8 mouse cellular contexts compared by ENCODE assay signal in genomic region chr5:134421061-134421460, GRCm38 (mm10). TPM values are rescaled to one million over a fixed set of nuclear protein-coding genes. Genes with fewer than 3 reads are reported as not detected.
DNase-seq lines count a peak whose midpoint lies in the region; ATAC-seq and TF ChIP-seq lines count a peak whose summit lies in the region.
"Had no signal": no experiment of that assay in that cellular context is flagged by ENCODE, and none has a peak within 500 bp of the region (broad histone marks: within the 10 kb centered on the region; RNA-seq: fewer than 3 reads in every experiment).

No protein-coding gene starts in this region.

- intact Hi-C loops in heart, postnatal 14 days (cut with DNase I): no loop called here

- 79% methylated on average over 9 of the region's 9 CpGs for WGBS in embryonic facial prominence, embryonic 10.5 days
- WGBS in small intestine, adult 2 months: 48% methylated on average over 9 of the region's 9 CpGs

- H3K27ac ChIP-seq in embryonic facial prominence, embryonic 10.5 days (replicated peaks): peak overlapping the region; percentile 49
- peak overlapping the region; percentile 28; the same call in 1 of the 2 replicates for H3K27ac ChIP-seq in small intestine, adult 2 months (ENCODE audit: insufficient read depth, low read depth, low read length)
- H3K27ac ChIP-seq: kidney, postnatal 0 days had no signal

- H3K9me3 ChIP-seq in embryonic facial prominence, embryonic 10.5 days: peaks cover 4% of the 10 kb centered on the region; the same call in 1 of the 2 replicates

- H3K4me1 ChIP-seq in embryonic facial prominence, embryonic 10.5 days: peaks cover 23% of the 10 kb centered on the region
- peaks cover 49% of the 10 kb centered on the region for H3K4me1 ChIP-seq in small intestine, adult 2 months (ENCODE audit: control insufficient read depth, insufficient read depth, insufficient read length, low read length)

- DNase-seq in testis, postnatal 14 days (ENCODE audit: low spot score): peak; percentile 32
- DNase-seq in testis, postnatal 10 days (ENCODE audit: low spot score): no peak
- DNase-seq in embryonic facial prominence, embryonic 10.5 days (ENCODE audit: low spot score): no peak
- DNase-seq in heart, postnatal 14 days: peak; percentile 55 to 69
- DNase-seq in urinary bladder, postnatal 14 days (ENCODE audit: low spot score): no peak

- TF ChIP-seq CTCF in small intestine, adult 2 months (IDR thresholded peaks at IDR 0.05; ENCODE audit: extremely low read depth, insufficient read length, insufficient replicate concordance, low read depth, low read length): no peak

- no peak for ATAC-seq in inflammation-experienced regulatory T-cells, adult 6 months

- H3K36me3 ChIP-seq in embryonic facial prominence, embryonic 10.5 days (replicated peaks): peaks cover 74% of the 10 kb centered on the region
- H3K36me3 ChIP-seq in small intestine, adult 2 months (ENCODE audit: control insufficient read depth, insufficient read depth, low read length): peaks cover 8% of the 10 kb centered on the region

- H3K4me3 ChIP-seq in embryonic facial prominence, embryonic 10.5 days: no peak overlapping the region
- no peak overlapping the region for H3K4me3 ChIP-seq in small intestine, adult 2 months (ENCODE audit: low read depth, low read length)

- TF ChIP-seq POLR2A in small intestine, adult 2 months (IDR thresholded peaks at IDR 0.05; ENCODE audit: low read depth, low read length): no peak

- H3K27me3 ChIP-seq in embryonic facial prominence, embryonic 10.5 days (replicated peaks; ENCODE audit: low read depth, poor library complexity, severe bottlenecking): no peaks in the 10 kb centered on the region
- no peaks in the 10 kb centered on the region for H3K27me3 ChIP-seq in small intestine, adult 2 months (ENCODE audit: control insufficient read depth, insufficient read depth, low read length)

RNA-seq across cellular contexts. Expression of gene Gtf2ird1, which starts 35.5 kb away (rescaled TPM):
- polyA plus RNA-seq in embryonic facial prominence, embryonic 10.5 days (2016; fragmentation: Nextera tagmentation; extraction: Ambion mirVana): 114 and 122 TPM in 2 replicates
- total RNA-seq in heart, postnatal 14 days (2021): 10 to 100 TPM; 28.6 to 30.9 TPM
- 25.0 and 40.4 TPM in 2 replicates for polyA plus RNA-seq in small intestine, adult 2 months (2012; rRNA removed)
- 10 to 100 TPM in 1 of 3 experiments, 1 to 10 TPM in 2; 3.5 to 12.4 (median 5.7) TPM for polyA plus RNA-seq in inflammation-experienced regulatory T-cells, adult 6 months (2017; shearing (Covaris generic))

Comparison
In these comparisons a context has a peak if more than half of its experiments do, and no peak if none do; other contexts are left out.
1. DNase-seq: peak in testis, postnatal 14 days (single experiment) and heart, postnatal 14 days (2 of 2); none in testis, postnatal 10 days (single experiment), embryonic facial prominence, embryonic 10.5 days (single experiment) and urinary bladder, postnatal 14 days (single experiment).